Mouse (Mus musculus) mouse trophoblast stem cell (cell line): ENCODE measurements around the gene Pakap.

Experiments
- in situ Hi-C, 2 experiments: fragments of 300-500 bp; cut with MseI, MboI; formaldehyde crosslinking; loops; 2 replicates in 1 of 2; 3 replicates in 1 of 2; pipeline ENCODE4 v1.15.1; 2025

The Pakap gene

GRCm38 (mm10) chr4:57672996-57673906, 105.3 kb downstream of the Pakap start:
- in situ Hi-C loops, result loop anchor here (5.0 to 10.0 kb wide), 2 partner anchors 212 to 214 kb away; no protein-coding TSS in a partner anchor

DNA sequence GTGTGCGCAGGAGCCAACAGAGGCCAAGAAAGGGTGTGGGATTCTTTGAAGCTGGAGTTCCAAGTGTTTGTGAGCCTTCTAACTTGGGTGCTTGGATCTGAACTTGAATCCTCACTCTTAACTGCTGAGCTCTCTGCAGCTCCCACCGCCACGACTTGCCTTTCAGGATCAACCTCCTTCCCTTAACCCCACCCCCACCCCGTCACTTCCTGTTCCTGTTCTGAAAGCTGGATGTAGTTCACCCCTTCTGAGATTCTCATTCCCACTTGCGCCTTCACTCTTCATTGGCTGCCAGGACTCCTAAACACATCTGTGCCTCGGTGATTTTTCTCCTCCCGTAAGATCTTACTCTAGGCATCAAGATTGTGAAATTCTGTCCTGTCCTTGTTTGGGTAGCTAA, 106.4 kb downstream of the Pakap start:
- in situ Hi-C loops, result loop anchor here (5.0 to 10.0 kb wide), 2 partner anchors 210 to 213 kb away; no protein-coding TSS in a partner anchor

DNA sequence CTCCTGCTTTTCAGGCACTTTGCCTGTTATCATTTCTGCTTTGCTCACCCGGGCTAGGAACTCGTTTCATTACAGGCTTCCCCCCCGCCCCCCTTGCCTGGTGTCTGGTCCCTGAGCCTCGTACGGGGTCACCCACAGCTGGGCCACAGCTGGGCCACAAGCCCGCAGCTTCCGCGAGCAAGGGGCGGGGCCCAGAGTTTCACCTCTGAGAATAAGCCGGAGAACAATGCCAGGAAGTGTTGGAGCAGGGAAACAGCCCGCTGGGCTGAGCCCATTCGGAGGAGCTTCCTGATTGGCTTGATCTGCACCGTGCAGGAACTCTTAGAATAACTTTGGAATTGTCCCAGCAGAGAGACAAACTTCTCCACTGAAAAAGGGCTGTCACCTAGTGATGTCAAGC, 107.4 kb downstream of the Pakap start:
- in situ Hi-C loops, result loop anchor here in 1 of 2 experiments (10.0 kb wide), 1 partner anchor 209 kb away; no protein-coding TSS in a partner anchor

- in situ Hi-C loops, result loop anchor here in 1 of 2 experiments (10.0 kb wide), 1 partner anchor 207 kb away; no protein-coding TSS in a partner anchor
Observed at GRCm38 (mm10) chr4:57677916-57678315, 109.9 kb downstream of the Pakap start.

- in situ Hi-C loops, result loop anchor here in 1 of 2 experiments (10.0 kb wide), 1 partner anchor 206 kb away; no protein-coding TSS in a partner anchor
Observed at GRCm38 (mm10) chr4:57678991-57679457, 111.0 kb downstream of the Pakap start.

- in situ Hi-C loops, result no loop called here
Observed at GRCm38 (mm10) chr4:57680186-57680585, 112.2 kb downstream of the Pakap start.

DNA sequence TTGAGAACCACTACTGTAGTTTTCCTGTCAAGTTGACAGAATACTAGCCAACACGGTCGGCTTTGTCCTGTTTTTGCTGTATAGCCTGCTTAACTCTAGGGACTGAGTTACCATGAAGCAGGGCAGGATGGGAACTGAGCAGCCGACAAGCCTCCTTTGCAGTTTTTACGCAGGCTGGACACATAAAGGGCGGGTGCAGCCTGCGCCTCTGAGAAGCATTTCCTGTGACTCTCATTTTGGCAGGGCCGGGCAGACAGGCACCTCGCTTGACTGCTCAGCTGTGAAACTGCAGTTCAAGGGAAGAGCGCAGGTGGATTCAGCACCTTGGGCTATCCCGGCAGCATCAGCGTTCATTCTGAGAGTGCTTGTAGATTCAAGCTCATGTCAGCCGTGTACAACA, 113.5 kb downstream of the Pakap start:
- in situ Hi-C loops, result no loop called here

DNA sequence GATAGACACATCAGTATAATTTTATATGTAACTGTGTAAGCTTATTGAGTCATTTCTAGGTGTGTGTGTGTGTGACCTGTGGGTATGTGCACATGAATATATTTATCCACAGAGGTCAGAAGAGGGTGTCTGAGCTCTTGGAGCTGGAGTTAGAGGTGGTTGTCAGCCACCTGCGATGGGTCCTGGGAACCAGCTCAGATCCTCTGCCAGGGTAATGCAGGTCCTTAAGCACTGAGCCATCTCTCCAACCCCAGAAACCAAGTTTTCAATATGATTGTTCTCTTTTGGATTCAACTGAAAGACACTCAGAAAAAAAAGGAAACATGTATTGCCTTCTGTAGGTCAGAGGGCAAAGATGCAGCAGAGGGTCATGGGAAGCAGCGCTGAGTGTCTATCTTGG, 114.4 kb downstream of the Pakap start:
- in situ Hi-C loops, result no loop called here

DNA sequence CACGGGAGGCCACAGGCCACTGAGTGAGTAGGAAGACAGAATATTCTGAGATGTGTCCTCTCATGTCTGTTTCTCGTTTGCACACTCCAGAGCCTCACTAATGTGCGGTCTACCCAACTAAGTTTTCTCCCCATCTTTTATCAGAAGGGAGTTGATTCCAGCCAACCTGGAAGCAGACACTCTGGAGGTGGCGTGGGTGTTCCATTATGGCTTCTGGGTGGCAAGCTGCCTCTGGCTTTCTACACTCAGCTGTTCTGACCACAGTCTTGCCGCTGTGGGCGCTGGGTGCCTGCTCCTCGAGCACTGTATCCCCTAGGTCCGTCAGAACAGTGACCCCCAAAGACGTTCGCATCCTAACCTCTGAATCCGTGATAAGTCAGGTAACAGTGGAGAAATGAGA, 115.0 kb downstream of the Pakap start:
- in situ Hi-C loops, result no loop called here

GRCm38 (mm10) chr4:57684676-57685215, 116.8 kb downstream of the Pakap start:
- in situ Hi-C loops, result no loop called here

DNA sequence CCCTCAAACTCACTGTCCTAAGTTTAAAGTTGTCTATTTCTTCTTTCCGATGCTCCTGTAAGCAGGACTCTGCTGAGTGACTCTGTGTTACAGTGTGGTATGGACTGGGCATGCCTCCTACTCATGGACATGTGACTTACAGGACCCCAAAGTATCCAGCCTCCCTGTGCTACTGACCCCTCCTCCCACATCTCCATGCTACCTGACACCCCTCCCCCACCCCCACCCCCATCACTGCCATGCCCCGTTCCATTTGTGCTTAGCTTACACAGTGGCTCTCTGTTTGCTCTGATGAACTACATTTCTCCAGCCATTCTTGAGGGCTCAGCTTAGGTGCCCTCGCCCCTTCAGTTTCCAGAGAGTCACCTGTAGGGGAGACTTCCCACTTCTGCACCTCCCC, 118.8 kb downstream of the Pakap start:
- in situ Hi-C loops, result no loop called here

DNA sequence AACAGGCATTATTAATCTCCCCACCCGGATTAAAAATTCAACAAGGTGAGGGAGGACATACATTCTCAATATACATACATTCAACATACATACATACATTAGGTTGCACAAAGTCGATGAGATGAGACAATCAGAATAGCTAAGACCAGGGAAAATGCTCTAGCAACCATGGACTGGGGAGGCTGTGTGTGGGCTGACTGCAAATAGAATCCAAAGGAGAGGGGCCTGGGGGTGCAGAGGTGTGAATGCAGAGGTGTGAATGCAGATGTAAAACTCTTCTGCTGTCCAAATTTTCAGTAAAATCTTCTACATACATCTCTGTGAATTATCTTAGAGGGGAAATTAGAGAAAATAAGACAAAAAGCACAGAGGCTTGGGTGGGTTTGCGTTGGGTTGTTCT, 119.6 kb downstream of the Pakap start:
- in situ Hi-C loops, result no loop called here

GRCm38 (mm10) chr4:57688131-57688530, 120.2 kb downstream of the Pakap start:
- in situ Hi-C loops, result no loop called here

- in situ Hi-C loops, result no loop called here
Observed at GRCm38 (mm10) chr4:57690001-57690400, 122.0 kb downstream of the Pakap start.

- in situ Hi-C loops, result no loop called here
Observed at GRCm38 (mm10) chr4:57690805-57691204, 122.8 kb downstream of the Pakap start.

GRCm38 (mm10) chr4:57694356-57695136, 126.6 kb downstream of the Pakap start:
- in situ Hi-C loops, result no loop called here

- in situ Hi-C loops, result no loop called here
Observed at GRCm38 (mm10) chr4:57696955-57697354, 129.0 kb downstream of the Pakap start.

DNA sequence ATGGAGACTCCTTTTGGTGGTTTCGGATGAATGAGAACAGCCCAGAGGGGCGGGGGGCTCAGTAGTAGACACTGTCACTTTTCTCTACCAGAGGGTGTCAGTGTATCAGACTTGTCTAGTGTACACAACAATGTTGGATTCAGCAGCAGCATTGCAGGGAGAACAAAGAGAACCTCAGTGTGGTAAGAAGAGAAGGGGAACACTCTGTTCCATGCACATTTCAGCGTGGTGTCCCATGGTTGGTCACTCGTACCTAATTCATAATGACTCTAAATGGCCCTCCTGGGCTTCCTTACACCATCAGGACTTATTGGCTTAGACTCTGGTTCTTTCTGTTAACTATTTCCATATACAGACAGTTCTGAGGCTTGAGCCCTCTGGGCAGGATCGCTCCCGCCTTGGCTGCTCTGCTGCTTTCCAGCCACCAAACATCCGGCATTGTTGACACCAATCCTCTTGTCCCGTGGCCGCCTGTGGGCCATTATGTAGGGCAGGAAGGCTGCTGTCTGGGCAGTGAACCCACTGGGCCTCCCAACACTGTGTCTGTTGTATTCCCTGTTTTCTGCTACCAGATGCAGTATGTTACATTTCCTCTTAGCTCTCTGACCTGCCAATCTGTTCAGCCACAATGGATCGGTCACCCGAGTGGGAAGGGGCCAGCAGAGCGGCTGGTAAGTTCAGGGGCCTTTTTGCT, 130.1 kb downstream of the Pakap start:
- in situ Hi-C loops, result no loop called here

DNA sequence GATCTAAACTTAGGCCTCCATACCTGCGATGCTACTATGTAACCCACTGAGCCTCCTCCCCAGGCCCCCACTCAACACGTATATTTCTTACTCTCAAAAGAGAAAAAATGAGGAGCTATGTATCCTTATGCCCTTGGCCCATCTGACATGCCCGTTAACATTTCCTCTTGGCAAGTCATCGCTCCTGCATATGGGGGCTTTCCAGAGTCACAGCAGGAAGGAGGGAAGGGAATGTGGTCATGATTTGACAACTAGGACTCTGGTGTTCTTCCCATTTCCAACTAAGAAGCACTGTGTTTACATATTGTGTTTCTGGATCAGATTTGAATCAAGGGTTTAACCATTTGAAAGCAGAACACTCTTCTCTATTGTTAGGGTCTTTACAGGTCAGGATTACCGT, 133.6 kb downstream of the Pakap start:
- in situ Hi-C loops, result no loop called here

GRCm38 (mm10) chr4:57703574-57704470, 135.8 kb downstream of the Pakap start:
- in situ Hi-C loops, result no loop called here
